Mouse (Mus musculus) hindbrain, embryonic 15.5 days (tissue): ENCODE results near the gene Pamr1. TPM values are rescaled to one million over a fixed set of nuclear protein-coding genes. Genes with fewer than 3 reads are reported as not detected.
A peak's percentile ranks its signal among the peaks of the same experiment; 100 is the strongest.

ENCODE experiments used
- ATAC-seq: fragments of 200-750 bp; cut with Nextera tagmentation; 2 replicates; pipeline ENCODE4 v1.8.0; 2017; ENCODE audit warnings: low read depth, moderate number of reproducible peaks, moderate TSS enrichment; ENCODE audit not compliant: low FRiP score
- H3K27ac ChIP-seq: fragments of 300-500 bp; sonication (generic); replicated peaks from 2 replicates; pipeline ENCODE4 v1.5.1; 2015; ENCODE audit warnings: mild to moderate bottlenecking, inconsistent platforms
- H3K27me3 ChIP-seq: fragments of 300-500 bp; sonication (generic); 2 replicates; pipeline ENCODE4 v1.6.1; 2015; ENCODE audit warnings: control low read depth, inconsistent platforms
- H3K36me3 ChIP-seq: fragments of 300-500 bp; sonication (generic); 2 replicates; pipeline ENCODE4 v1.6.1; 2015; ENCODE audit warnings: control low read depth, inconsistent platforms
- H3K4me1 ChIP-seq: fragments of 300-500 bp; sonication (generic); replicated peaks from 2 replicates; pipeline ENCODE4 v1.6.1; 2015; ENCODE audit warnings: control low read depth, inconsistent platforms
- H3K4me2 ChIP-seq: fragments of 300-500 bp; sonication (generic); 2 replicates; pipeline ENCODE4 v1.6.1; 2015; ENCODE audit warnings: moderate library complexity, mild to moderate bottlenecking, inconsistent platforms
- H3K4me3 ChIP-seq: fragments of 300-500 bp; sonication (generic); 2 replicates; pipeline ENCODE4 v1.5.1; 2015; ENCODE audit warnings: mild to moderate bottlenecking, inconsistent platforms
- H3K9ac ChIP-seq: fragments of 300-500 bp; sonication (generic); 2 replicates; pipeline ENCODE4 v1.6.1; 2015; ENCODE audit warnings: inconsistent platforms
- H3K9me3 ChIP-seq: fragments of 300-500 bp; sonication (generic); 2 replicates; pipeline ENCODE4 v1.6.1; 2016; ENCODE audit warnings: control low read depth, inconsistent platforms
- WGBS: fragments of 180-500 bp; shearing (Covaris S2); methylation state at CpG from one replicate; pipeline ENCODE4 v1.1.7; 2015; 5-methylcytosine and 5-hydroxymethylcytosine counted together
- polyA plus RNA-seq: library from polyadenylated mRNA; unstranded; fragments of >200 nt; fragmentation: Nextera tagmentation; extraction: Ambion mirVana; gene quantifications from 2 replicates; pipeline ENCODE4 v1.2.1, GENCODE M21; 2015

Gene Pamr1
- polyA plus RNA-seq, 1 experiment from 2014 or later, result 9.7 TPM

DNA sequence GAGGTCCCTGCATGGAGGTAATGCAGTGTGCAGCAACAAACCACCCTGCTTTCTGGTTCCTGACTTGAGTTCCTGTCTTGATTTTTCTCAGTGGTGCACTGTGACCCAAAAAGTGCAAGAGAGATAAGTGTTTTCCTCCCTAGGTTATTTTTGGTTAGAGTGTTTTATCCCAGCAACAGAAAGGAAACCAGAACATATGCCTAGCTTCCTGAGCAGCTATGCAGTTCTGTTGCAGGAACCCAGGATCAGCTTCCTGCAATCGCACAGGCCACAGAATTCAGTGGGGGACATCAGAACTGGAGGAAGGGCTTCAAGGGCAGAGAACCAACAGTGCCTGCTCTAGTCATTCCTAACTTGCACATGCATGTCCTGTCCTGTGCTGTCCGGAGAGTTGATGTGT is 66.8 kb downstream of the Pamr1 start:
- Histone ChIP-seq H3K27ac (no peak overlapping the region), H3K27me3 (0 out of 2 replicates have a peak, but pooled peaks cover 3% of the 10 kb centered on the region), H3K4me2 (no peak overlapping the region), H3K36me3 (no peaks in the 10 kb centered on the region), H3K4me3 (no peak overlapping the region), H3K4me1 (no peaks in the 10 kb centered on the region), H3K9me3 (no peaks in the 10 kb centered on the region), H3K9ac (no peak overlapping the region)
- ATAC-seq, result no peak
- 85% methylated on average over 2 of the region's 2 CpGs for WGBS

DNA sequence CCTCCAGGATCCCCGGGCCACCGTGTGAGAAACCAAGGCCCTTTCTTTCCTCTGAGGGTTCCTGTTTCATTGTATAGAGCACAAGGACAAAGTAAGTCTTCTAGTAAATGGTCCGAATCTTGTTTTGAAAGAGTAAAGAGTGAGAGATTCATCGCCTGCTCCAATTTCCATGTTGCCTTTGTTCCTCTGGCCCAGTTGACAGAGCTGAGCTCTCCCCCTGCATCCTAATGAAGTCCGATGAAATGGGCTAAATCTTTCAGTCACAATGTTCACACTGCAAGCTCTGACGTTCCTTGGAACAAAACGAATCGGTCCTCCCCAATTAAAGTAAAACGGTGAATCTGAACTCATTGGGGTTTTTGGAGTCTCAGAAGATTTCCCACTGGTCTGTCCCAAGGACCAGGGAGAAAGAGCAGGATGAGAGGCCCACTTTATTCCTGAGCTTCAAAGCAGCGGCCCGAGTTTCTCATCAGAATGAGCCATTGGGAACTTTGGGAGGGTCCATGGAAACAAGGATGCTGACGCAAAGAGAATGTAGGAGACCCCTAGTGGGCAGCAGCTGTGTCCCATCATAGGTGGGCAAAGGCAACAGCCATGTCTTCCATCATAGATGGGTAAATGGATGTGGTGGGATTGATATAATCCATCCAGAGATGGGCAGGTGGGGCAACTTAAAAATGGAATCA is 71.1 kb downstream of the Pamr1 start:
- no peak overlapping the region for H3K9ac ChIP-seq
- H3K4me2 ChIP-seq, result no peak overlapping the region
- H3K4me3 ChIP-seq, result no peak overlapping the region
- no peaks in the 10 kb centered on the region for H3K4me1 ChIP-seq
- peak; percentile 69 for ATAC-seq
- peak overlapping the region; percentile 58 for H3K27ac ChIP-seq
- 0 out of 2 replicates have a peak, but pooled peaks cover 3% of the 10 kb centered on the region for H3K27me3 ChIP-seq
- no peaks in the 10 kb centered on the region for H3K36me3 ChIP-seq
- no peaks in the 10 kb centered on the region for H3K9me3 ChIP-seq
- WGBS, result 46% methylated on average over 12 of the region's 12 CpGs

DNA sequence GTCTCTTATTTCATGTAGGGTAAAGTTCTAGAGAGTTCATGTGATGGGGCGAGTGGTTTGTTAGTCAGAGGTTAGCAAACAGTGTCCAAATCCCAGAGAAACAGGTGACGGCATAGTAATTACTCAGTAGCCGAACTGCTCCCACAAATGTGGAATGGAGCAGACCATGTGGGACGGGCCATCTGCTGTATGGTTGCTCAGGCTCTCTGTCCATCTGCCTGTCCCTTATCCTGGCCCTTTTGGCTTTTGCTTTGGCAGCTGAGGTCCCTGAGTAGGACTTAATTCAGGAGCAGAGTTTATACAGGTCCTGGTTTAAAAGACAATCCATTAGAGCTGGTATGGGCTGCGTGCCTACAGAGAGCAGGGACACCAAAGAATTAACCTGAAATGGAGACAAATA is 72.4 kb downstream of the Pamr1 start:
- H3K4me2 ChIP-seq, result no peak overlapping the region
- no peak overlapping the region for H3K27ac ChIP-seq
- no peaks in the 10 kb centered on the region for H3K9me3 ChIP-seq
- H3K4me1 ChIP-seq, result no peaks in the 10 kb centered on the region
- WGBS, result 86% methylated on average over 5 of the region's 5 CpGs
- H3K4me3 ChIP-seq, result no peak overlapping the region
- no peaks in the 10 kb centered on the region for H3K36me3 ChIP-seq
- no peak for ATAC-seq
- H3K27me3 ChIP-seq, result no peaks in the 10 kb centered on the region
- no peak overlapping the region for H3K9ac ChIP-seq

DNA sequence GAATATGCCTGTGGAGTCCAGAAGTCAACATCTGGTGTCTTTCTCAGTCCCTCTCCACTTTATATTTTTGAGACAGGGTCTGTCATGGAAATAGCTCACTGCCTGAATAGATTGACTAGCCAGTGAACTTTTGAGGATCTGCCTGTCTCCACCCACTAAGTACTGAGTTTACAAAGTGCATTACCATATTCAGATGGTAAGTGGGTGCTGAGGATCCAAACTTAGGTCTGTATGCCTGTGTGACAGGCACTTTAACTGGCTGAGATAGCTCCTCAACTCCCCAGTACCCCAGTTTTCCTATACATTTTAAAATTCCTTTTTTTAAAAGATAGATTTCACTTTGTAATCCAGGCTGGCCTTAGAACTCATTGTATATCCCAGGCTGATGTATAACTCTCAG is 73.1 kb downstream of the Pamr1 start:
- no peak for ATAC-seq
- Histone ChIP-seq H3K4me2 (no peak overlapping the region), H3K9ac (no peak overlapping the region), H3K27ac (no peak overlapping the region), H3K9me3 (no peaks in the 10 kb centered on the region), H3K4me1 (no peaks in the 10 kb centered on the region), H3K36me3 (no peaks in the 10 kb centered on the region), H3K27me3 (no peaks in the 10 kb centered on the region), H3K4me3 (no peak overlapping the region)

DNA sequence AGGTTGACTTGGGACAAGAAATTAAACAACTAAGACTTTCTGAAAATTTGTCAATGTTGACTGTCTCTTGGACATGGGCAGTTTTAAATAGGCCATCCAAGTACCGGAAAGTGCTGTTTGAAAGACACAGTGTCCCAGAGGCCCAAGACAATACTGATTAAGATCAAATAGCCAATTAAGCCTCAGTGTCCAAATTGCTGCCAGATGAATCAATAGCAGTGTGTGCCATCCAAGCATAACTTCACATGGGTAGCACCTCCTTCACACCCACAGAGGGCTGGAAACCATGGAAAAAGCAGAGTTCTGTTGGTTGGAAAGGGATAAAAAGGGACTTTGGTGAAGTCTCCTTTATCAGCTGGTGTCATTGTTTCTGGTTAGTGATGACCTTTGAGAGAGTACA is 74.7 kb downstream of the Pamr1 start:
- H3K4me2 ChIP-seq, result no peak overlapping the region
- 69% methylated on average over 1 of the region's 1 CpGs for WGBS
- H3K27ac ChIP-seq, result no peak overlapping the region
- no peak for ATAC-seq
- no peaks in the 10 kb centered on the region for H3K36me3 ChIP-seq
- H3K9ac ChIP-seq, result no peak overlapping the region
- no peak overlapping the region for H3K4me3 ChIP-seq
- no peaks in the 10 kb centered on the region for H3K27me3 ChIP-seq
- no peaks in the 10 kb centered on the region for H3K4me1 ChIP-seq
- no peaks in the 10 kb centered on the region for H3K9me3 ChIP-seq

DNA sequence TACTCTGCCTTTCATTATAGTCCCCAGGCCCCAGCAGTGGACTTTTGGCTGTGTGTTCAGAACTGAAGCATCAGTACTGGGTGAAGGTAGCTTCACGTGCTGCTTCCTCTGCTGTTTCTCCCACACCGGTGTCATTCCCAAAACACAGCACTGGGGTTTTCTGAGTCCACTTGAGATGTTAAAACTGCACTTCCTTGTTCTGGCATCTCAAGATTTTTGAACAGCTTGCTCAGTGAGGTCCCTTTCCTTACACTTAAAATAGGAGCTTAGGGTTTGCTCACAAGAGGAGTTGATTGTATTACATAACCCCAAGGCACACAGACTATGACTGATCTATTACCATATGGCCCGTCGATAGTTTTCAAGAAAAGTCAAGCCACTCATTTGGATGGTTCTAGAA is 82.5 kb downstream of the Pamr1 start:
- H3K36me3 ChIP-seq, result no peaks in the 10 kb centered on the region
- no peak for ATAC-seq
- H3K27me3 ChIP-seq, result no peaks in the 10 kb centered on the region
- no peak overlapping the region for H3K9ac ChIP-seq
- H3K4me2 ChIP-seq, result no peak overlapping the region
- H3K4me3 ChIP-seq, result no peak overlapping the region
- no peaks in the 10 kb centered on the region; the same call in 1 of the 2 replicates for H3K4me1 ChIP-seq
- no peaks in the 10 kb centered on the region for H3K9me3 ChIP-seq
- WGBS, result 93% methylated on average over 4 of the region's 4 CpGs
- no peak overlapping the region for H3K27ac ChIP-seq

DNA sequence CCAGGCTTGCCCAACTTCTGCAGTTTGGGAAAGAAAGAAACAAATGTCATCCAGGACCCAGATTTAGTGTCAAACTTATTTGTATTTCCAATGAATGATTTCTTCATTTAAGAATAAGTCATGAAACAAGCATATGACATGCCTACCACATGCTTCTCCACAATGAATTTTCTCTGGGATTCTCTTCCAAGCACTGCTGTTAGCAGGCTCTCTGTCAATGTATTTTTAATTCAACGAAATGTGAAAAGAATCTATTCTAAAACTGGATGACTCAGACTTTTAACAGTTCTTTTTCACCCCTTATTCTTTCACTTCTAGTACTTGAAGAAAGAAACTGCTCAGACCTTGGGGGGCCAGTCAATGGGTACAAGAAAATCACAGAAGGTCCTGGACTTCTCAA is 84.2 kb downstream of the Pamr1 start:
- WGBS, result 71% methylated on average over 1 of the region's 1 CpGs
- Histone ChIP-seq H3K4me2 (no peak overlapping the region), H3K27ac (no peak overlapping the region), H3K9ac (no peak overlapping the region), H3K27me3 (no peaks in the 10 kb centered on the region), H3K36me3 (no peaks in the 10 kb centered on the region), H3K9me3 (no peaks in the 10 kb centered on the region), H3K4me3 (no peak overlapping the region), H3K4me1 (peaks cover 7% of the 10 kb centered on the region)
- ATAC-seq, result no peak

DNA sequence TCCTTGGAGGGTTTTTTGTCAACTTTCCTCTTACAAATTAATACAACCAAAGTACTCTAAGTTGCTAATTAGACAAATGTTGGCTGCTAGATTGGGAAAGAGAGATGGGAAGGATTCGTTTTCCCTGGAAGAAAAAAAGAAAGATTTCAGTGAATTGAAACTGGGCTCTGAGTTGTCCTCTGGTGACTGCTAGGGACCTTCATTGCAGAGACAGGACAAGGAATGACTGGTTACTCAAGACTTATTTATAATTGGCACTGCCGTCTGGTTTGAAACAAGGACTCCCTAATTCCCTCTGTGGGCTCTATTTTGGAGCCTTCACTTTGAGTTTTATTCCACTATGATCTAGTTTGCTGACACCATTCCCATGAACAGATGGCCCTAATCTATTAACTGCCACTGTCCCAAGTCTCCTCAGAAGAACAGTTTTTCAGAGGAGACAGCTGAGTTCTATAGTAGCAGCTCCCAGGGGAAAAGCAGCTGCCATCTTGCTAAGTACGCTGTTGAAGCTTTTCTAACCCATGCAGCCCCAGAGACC is 85.8 kb downstream of the Pamr1 start:
- 60% methylated on average over 3 of the region's 3 CpGs for WGBS
- no peak overlapping the region for H3K9ac ChIP-seq
- ATAC-seq, result no peak
- peaks cover 7% of the 10 kb centered on the region for H3K4me1 ChIP-seq
- no peaks in the 10 kb centered on the region for H3K36me3 ChIP-seq
- no peak overlapping the region for H3K27ac ChIP-seq
- no peak overlapping the region for H3K4me2 ChIP-seq
- H3K27me3 ChIP-seq, result no peaks in the 10 kb centered on the region
- no peak overlapping the region for H3K4me3 ChIP-seq
- H3K9me3 ChIP-seq, result no peaks in the 10 kb centered on the region

DNA sequence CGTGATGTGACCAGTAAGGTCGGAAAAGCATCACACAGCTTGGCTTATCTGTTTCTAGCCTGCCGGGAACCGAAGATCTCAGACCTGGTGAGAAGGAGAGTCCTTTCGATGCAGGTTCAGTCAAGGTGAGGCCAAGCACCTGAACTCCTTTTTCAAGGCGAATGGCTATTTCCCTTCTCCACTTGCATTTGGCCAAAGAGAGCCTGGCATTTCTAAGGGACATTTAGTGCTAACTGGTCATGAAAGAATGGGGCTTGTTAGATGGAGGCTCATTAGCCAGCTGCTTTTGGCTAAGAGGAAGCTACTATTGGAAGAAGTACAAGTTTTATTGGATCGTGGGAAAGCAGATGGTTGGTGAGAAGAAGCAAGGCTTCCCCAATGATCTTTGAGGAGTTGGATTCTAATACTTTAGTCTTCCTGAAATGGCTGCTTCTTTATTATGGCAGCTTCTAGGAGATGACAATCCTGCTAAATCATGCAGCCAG is 86.3 kb downstream of the Pamr1 start:
- no peak overlapping the region for H3K9ac ChIP-seq
- H3K4me1 ChIP-seq, result peaks cover 7% of the 10 kb centered on the region
- no peaks in the 10 kb centered on the region for H3K9me3 ChIP-seq
- H3K27me3 ChIP-seq, result no peaks in the 10 kb centered on the region
- no peak for ATAC-seq
- H3K4me2 ChIP-seq, result no peak overlapping the region
- WGBS, result 80% methylated on average over 7 of the region's 7 CpGs
- H3K4me3 ChIP-seq, result no peak overlapping the region
- H3K36me3 ChIP-seq, result no peaks in the 10 kb centered on the region
- no peak overlapping the region for H3K27ac ChIP-seq

DNA sequence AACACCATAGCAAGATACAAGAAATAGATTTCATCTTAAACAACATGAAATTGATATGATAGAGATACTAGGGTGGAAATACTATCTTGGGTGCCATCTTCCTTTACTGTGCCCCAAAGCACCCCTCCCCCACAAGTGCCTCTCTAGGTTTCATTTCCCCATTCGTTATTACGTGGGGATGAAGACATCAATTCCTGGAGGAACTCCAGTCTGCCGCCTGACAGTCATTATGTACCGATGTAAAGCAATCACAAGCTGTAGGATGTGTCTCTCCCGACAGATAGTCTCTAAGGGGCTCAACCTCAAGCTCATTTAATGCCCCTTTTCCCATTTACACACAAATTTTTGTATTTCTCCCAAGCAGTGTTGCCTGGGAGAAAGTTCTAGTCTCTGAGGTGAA is 88.3 kb downstream of the Pamr1 start:
- Histone ChIP-seq H3K4me3 (no peak overlapping the region), H3K4me2 (no peak overlapping the region), H3K9me3 (no peaks in the 10 kb centered on the region), H3K27ac (no peak overlapping the region), H3K27me3 (no peaks in the 10 kb centered on the region), H3K9ac (no peak overlapping the region), H3K4me1 (peaks cover 7% of the 10 kb centered on the region), H3K36me3 (no peaks in the 10 kb centered on the region)
- WGBS, result 21% methylated on average over 5 of the region's 5 CpGs
- no peak for ATAC-seq

DNA sequence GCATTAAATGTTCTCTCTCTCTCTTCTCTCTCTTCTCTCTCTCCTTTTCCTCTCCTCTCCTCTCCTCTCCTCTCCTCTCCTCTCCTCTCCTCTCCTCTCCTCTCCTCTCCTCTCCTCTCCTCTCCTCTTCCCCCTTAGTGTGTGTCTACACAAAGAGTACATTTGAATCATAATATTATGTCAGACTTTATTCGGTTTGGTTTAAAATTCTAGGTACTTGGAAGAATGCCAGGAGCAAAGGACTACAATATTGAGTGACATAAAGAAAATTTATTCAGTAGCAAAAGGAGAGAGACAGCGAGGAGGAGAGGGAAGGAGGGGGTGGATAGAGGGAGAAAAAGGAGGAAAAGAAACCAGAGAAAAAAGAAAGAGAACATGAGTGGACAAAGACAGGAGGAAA is 88.9 kb downstream of the Pamr1 start:
- Histone ChIP-seq H3K27ac (no peak overlapping the region), H3K36me3 (no peaks in the 10 kb centered on the region), H3K4me1 (peaks cover 7% of the 10 kb centered on the region), H3K27me3 (no peaks in the 10 kb centered on the region), H3K9ac (no peak overlapping the region), H3K4me3 (no peak overlapping the region), H3K9me3 (no peaks in the 10 kb centered on the region), H3K4me2 (no peak overlapping the region)
- no peak for ATAC-seq
- WGBS, result 36% methylated on average over 2 of the region's 2 CpGs

DNA sequence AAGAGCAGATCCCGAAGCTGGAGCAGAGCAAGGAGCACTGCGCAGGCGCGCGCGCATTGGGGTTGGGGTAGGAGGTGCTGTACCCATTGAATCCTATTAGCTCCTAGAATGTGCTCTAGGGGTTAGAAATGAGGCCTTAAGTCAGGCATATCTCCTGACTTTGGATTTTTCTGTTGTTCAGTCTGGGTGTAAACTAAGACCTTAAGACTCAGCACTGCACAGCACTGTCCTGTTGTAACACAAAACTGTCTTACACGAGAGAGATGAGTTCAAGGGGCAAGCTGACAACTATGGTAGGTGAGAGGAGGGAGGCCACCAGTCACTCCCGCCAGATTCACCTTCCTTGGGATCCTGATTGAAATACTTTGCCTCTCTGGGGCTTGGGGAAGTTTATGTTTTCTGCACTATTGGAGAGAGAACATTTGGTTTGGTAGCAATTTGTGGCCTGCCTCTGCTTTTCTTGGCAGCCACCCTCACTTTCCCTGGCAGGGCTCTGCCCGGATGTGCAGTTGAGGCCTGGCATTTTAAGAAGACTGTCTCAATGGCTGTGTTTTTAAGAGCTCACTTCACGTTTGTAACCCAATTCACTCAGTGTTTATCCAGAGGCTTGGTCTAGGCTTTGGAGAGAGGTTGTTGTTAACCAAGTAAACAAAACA is 99.2 kb downstream of the Pamr1 start:
- H3K9ac ChIP-seq, result no peak overlapping the region
- no peak overlapping the region for H3K4me3 ChIP-seq
- H3K27ac ChIP-seq, result no peak overlapping the region
- no peak overlapping the region for H3K4me2 ChIP-seq
- no peak for ATAC-seq
- H3K27me3 ChIP-seq, result no peaks in the 10 kb centered on the region
- no peaks in the 10 kb centered on the region for H3K9me3 ChIP-seq
- 85% methylated on average over 10 of the region's 10 CpGs for WGBS
- H3K4me1 ChIP-seq, result no peaks in the 10 kb centered on the region
- H3K36me3 ChIP-seq, result no peaks in the 10 kb centered on the region
